Mouse (Mus musculus) neural tube, embryonic 15.5 days (tissue): ENCODE data around the gene Hoxa5. TPM values are rescaled to one million over a fixed set of nuclear protein-coding genes. Genes with fewer than 3 reads are reported as not detected.
A peak's percentile ranks its signal among the peaks of the same experiment; 100 is the strongest.

Experiments used
- ATAC-seq: fragments of 200-750 bp; cut with Nextera tagmentation; 2 replicates; pipeline ENCODE4 v1.8.0; 2017; ENCODE audit warnings: mild to moderate bottlenecking, moderate TSS enrichment, moderate library complexity; ENCODE audit not compliant: low FRiP score
- H3K27ac ChIP-seq: fragments of 300-500 bp; sonication (generic); replicated peaks from 2 replicates; pipeline ENCODE4 v1.5.1; 2015; ENCODE audit warnings: mild to moderate bottlenecking, inconsistent platforms
- H3K27me3 ChIP-seq: fragments of 300-500 bp; sonication (generic); replicated peaks from 2 replicates; pipeline ENCODE4 v1.6.1; 2015; ENCODE audit warnings: inconsistent platforms
- H3K36me3 ChIP-seq: fragments of 300-500 bp; sonication (generic); 2 replicates; pipeline ENCODE4 v1.6.1; 2015; ENCODE audit warnings: inconsistent platforms
- H3K4me1 ChIP-seq: fragments of 300-500 bp; sonication (generic); 2 replicates; pipeline ENCODE4 v1.6.1; 2015; ENCODE audit warnings: inconsistent platforms
- H3K4me2 ChIP-seq: fragments of 300-500 bp; sonication (generic); 2 replicates; pipeline ENCODE4 v1.6.1; 2015; ENCODE audit warnings: inconsistent platforms, mild to moderate bottlenecking, moderate library complexity
- H3K4me3 ChIP-seq: fragments of 300-500 bp; sonication (generic); replicated peaks from 2 replicates; pipeline ENCODE4 v1.5.1; 2015; ENCODE audit warnings: mild to moderate bottlenecking, inconsistent platforms
- H3K9ac ChIP-seq: fragments of 300-500 bp; sonication (generic); replicated peaks from 2 replicates; pipeline ENCODE4 v1.6.1; 2015; ENCODE audit warnings: mild to moderate bottlenecking, inconsistent platforms
- H3K9me3 ChIP-seq: fragments of 300-500 bp; sonication (generic); replicated peaks from 2 replicates; pipeline ENCODE4 v1.6.1; 2016; ENCODE audit warnings: inconsistent platforms
- WGBS: fragments of 180-500 bp; shearing (Covaris S2); methylation state at CpG from one replicate; pipeline ENCODE4 v1.1.7; 2015; ENCODE audit warnings: mixed read lengths; 5-methylcytosine and 5-hydroxymethylcytosine counted together
- polyA plus RNA-seq: library from polyadenylated mRNA; unstranded; fragments of >200 nt; fragmentation: Nextera tagmentation; extraction: Ambion mirVana; gene quantifications from 2 replicates; pipeline ENCODE4 v1.2.1, GENCODE M21; 2015

The Hoxa5 gene
- polyA plus RNA-seq, 1 experiment from 2014 or later: 73.9 TPM

DNA sequence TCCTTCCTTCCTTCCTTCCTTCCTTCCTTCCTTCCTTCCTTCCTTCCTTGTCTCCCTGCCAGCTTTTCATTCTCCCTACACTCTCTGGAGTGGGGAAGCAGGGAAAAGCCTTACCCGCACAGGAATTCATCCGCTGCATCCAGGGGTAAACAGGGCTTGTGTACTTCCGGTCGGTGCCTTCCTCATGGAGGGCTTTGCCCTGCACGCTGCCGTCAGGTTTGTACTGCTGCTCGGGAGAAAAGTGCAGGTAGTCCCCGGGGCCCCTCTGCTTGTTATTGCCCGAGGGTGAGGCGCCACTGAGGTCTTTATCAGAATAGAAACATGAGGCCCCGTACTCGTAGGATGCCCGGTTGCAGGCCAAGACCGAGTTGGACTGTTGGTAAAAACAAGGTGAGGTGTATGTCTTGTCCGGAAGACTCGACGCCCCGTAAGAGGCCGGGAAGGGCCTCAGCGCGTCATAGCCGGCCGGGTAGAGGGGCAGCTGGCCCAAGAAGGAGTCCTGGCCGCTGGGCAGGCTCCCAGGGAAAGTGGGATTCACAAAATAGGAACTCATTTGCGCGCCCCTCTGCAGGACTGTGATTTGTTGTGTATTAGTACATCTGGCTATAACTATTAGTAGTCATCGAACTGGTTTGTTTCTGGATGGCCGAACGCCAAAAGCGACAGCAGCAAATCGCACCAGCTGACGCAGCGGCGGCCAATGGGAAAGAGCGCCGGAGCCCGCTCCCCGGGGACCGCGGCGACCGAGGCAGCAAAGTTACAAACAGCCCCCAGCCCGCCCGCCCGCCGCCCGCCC lies 3.9 kb upstream of the Hoxa5 start, which contains the start of gene Hoxa6:
TSS of gene Hoxa6 (minus strand) at position 651 of the 796 bp plus-strand sequence.
- Histone ChIP-seq H3K27ac (peak within 1 kb of the TSS; percentile 89), H3K9me3 (no peaks in the 10 kb centered on the region), H3K4me2 (peak within 1 kb of the TSS; percentile 85), H3K36me3 (0 out of 2 replicates have a peak, but pooled peaks cover 3% of the 10 kb centered on the region), H3K4me1 (peaks cover 71% of the 10 kb centered on the region), H3K4me3 (peak within 1 kb of the TSS; percentile 81), H3K27me3 (no peaks in the 10 kb centered on the region), H3K9ac (peak within 1 kb of the TSS; percentile 63)
- under 1% methylated on average over 47 of the region's 47 CpGs for WGBS
- 0 out of 2 replicates have a peak, but pooled peaks have one; percentile 9 for ATAC-seq

DNA sequence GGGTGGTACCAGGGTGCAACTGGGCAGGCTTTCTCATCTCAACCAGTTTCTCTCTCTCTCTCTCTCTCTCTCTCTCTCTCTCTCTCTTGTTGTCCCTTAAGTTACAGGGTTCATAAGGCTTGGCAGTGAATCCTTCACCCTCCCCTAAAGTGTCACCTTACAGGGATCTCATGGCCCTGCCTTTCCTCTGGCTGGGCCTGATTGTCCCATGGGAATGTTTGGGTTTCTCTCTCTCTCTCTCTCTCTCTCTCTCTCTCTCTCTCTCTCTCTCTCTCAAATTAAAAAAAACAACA lies 3.2 kb upstream of the Hoxa5 start:
- Histone ChIP-seq H3K9me3 (no peaks in the 10 kb centered on the region), H3K27me3 (no peaks in the 10 kb centered on the region), H3K4me2 (peak overlapping the region; percentile 85), H3K36me3 (0 out of 2 replicates have a peak, but pooled peaks cover 4% of the 10 kb centered on the region), H3K9ac (peak overlapping the region; percentile 32), H3K4me1 (peaks cover 78% of the 10 kb centered on the region), H3K27ac (peak overlapping the region; percentile 79), H3K4me3 (peak overlapping the region; percentile 81)
- no peak for ATAC-seq

DNA sequence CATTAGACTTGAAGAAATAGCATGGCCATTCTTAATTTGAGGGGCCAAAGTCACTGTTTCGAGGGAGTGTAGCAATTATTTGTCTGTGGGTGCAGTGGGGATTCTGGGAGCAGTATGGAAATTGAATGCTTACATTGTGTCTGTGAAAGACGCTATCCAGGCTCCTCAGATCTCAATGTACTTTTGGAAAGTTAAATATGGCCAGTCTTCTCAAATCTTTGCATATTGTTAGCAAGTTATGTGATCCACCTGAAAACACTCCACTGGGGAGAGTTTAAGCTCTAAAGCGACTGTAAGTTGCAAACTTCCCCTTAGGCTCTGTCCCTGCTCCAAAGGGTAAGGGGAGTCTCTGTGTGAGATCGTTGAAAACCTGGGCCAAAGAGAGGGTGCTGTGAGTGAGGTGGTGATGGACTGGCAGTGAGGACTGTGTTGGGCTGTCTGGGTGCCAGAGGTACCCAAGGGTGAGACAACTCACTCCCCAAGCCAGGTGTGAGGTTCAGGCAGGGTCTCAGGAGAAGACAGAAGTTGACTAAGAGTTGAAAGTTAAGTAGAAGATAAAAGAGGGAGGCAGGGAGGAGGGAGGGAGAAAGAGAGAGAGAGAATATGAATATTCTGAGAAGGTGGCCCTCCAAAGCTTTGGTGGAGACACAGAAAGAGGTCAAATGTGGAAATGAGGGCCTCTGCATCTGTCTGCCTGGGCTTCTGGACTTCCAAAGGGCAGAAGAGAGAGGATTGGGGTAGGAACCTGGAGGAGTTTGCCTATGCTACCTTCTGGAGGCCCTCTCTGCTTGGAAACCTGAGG lies 2.7 kb upstream of the Hoxa5 start:
- Histone ChIP-seq H3K4me1 (peaks cover 82% of the 10 kb centered on the region), H3K36me3 (peaks cover 8% of the 10 kb centered on the region; the same call in 1 of the 2 replicates), H3K27me3 (no peaks in the 10 kb centered on the region), H3K9ac (peak overlapping the region; percentile 32), H3K4me2 (peak overlapping the region; percentile 85), H3K27ac (peak overlapping the region; percentile 79), H3K9me3 (no peaks in the 10 kb centered on the region), H3K4me3 (peak overlapping the region; percentile 81)
- WGBS: 10% methylated on average over 4 of the region's 4 CpGs
- no peak for ATAC-seq

DNA sequence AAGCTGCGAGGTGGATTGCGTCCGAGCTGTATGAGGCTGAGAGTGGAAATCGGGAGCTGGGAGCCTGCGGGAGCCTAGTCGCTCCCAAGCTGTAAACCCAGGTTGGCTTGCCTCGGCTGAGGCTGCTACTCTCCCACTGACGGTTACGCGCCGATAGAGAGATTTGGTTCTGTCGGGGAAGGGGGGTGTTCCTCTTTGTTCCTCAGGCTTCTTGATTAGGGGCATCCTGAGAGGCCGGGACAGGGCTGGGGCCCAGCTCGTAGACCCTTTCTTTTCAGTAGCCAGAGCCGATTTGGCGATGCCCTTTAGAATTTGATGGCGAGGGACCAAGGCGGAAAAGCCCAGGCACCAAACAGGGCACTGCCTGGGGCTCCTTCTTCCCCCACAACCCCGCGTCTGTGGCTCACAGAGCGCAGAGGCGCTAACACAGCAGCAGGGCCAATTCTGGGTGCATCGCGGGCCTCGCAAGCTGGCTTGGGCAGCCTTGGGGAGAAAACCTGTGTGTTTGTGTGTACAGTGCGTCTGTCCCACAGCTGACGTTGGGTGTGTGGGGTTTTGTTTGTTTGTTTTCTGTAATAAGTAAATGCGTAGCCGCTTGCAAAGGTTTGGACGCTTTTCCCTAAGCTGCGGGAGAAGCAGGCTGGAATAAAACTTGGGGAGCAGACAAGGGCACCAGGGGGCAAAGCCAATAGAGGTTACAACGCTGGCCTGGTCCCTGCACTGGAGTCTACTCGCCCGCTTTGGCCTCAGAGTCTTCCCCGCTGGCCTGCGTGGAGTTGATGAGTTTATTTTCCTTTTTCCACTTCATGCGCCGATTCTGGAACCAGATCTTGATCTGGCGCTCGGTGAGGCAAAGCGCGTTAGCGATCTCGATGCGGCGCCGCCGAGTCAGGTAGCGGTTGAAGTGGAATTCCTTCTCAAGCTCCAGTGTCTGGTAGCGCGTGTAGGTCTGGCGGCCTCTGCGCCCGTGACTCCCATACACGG lies 1.5 kb upstream of the Hoxa5 start:
- Histone ChIP-seq H3K9ac (peak overlapping the region; percentile 36), H3K36me3 (peaks cover 11% of the 10 kb centered on the region; the same call in 1 of the 2 replicates), H3K4me3 (peak overlapping the region; percentile 81), H3K9me3 (no peaks in the 10 kb centered on the region), H3K27ac (peak overlapping the region; percentile 79), H3K4me1 (peaks cover 91% of the 10 kb centered on the region), H3K27me3 (no peaks in the 10 kb centered on the region), H3K4me2 (peak overlapping the region; percentile 85)
- no peak for ATAC-seq
- WGBS: 5% methylated on average over 55 of the region's 55 CpGs

DNA sequence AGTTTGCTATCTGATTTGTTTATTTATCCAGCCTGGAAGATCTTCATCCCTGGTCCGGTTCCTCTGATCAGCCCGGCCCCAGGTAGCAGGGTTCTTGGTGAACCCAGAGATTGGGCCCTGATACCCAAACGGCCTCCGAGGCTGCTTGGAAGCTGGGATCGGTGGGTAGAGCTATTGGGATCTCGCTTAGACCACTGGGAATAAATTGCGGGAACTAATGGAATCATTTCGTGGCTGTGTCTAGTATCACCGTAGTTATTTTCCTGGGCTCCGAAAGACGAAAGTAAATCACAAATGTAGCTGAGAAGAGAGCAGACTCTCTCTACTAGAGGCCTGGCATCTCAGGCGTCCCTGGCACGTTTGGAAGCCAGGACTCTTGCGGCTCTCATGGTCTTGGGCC lies 834 bp upstream of the Hoxa5 start:
- peaks cover 11% of the 10 kb centered on the region; the same call in 1 of the 2 replicates for H3K36me3 ChIP-seq
- H3K27me3 ChIP-seq: no peaks in the 10 kb centered on the region
- 11% methylated on average over 14 of the region's 14 CpGs for WGBS
- H3K4me3 ChIP-seq: peak overlapping the region; percentile 81
- no peak for ATAC-seq
- peak overlapping the region; percentile 85 for H3K4me2 ChIP-seq
- H3K9ac ChIP-seq: peak overlapping the region; percentile 36
- no peaks in the 10 kb centered on the region for H3K9me3 ChIP-seq
- peaks cover 97% of the 10 kb centered on the region for H3K4me1 ChIP-seq
- peak overlapping the region; percentile 79 for H3K27ac ChIP-seq

DNA sequence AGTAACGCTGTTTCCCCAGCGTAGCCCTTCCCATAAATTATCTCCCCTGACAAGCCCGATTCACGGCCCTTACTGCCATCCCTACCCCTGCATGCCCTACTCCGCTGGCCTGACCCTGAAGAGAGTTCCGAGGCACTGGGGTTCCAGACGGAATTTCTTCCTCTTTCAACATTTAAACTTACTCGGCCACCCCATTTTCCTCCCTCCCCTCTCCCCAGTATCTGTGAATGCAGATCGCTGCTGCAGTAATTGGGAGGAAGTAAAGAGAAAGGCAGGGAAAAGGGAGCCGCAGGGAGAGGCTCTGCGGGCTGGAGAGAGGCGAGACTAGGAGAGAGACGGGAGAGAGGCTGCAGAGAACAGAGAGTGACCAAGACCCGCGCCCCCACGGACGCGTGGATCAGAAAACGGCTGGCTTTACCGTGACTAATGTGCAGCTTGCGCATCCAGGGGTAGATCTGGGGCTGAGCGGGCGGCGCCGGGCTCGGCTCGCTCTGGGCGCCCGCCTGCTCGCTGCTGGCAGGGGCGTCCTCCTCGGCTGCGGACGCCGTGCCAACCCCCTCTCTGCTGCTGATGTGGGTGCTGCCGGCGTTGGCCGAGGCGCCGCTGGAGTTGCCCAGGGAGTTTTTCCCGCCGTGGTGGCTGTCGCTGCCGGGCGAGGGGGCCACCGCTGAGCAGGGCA lies 877 bp downstream of the Hoxa5 start:
- H3K4me3 ChIP-seq: peak overlapping the region; percentile 81
- H3K27me3 ChIP-seq: no peaks in the 10 kb centered on the region
- peak overlapping the region; percentile 85 for H3K4me2 ChIP-seq
- H3K36me3 ChIP-seq: peaks cover 11% of the 10 kb centered on the region; the same call in 1 of the 2 replicates
- peaks cover 87% of the 10 kb centered on the region for H3K4me1 ChIP-seq
- H3K9ac ChIP-seq: peak overlapping the region; percentile 70
- peak overlapping the region; percentile 79 for H3K27ac ChIP-seq
- 3% methylated on average over 46 of the region's 46 CpGs for WGBS
- H3K9me3 ChIP-seq: no peaks in the 10 kb centered on the region
- ATAC-seq: no peak

DNA sequence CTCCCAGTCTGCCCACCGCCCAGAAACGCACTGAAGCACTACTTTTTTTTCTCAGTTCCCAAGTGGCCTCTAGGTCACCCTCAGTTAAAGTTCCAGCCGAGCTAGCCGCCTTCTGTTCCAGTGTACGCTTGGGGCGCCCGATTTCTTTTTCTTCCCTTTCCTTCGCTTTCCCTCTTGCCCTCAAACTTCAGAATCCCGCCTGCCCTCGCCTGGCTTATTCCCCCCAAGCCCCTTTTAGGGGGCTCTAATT lies 1.3 kb downstream of the Hoxa5 start:
- Histone ChIP-seq H3K27me3 (no peaks in the 10 kb centered on the region), H3K9me3 (no peaks in the 10 kb centered on the region), H3K4me3 (peak overlapping the region; percentile 81), H3K4me1 (peaks cover 84% of the 10 kb centered on the region), H3K36me3 (peaks cover 11% of the 10 kb centered on the region; the same call in 1 of the 2 replicates), H3K4me2 (peak overlapping the region; percentile 85), H3K9ac (peak overlapping the region; percentile 70), H3K27ac (peak overlapping the region; percentile 79)
- WGBS: 7% methylated on average over 10 of the region's 10 CpGs
- no peak for ATAC-seq

DNA sequence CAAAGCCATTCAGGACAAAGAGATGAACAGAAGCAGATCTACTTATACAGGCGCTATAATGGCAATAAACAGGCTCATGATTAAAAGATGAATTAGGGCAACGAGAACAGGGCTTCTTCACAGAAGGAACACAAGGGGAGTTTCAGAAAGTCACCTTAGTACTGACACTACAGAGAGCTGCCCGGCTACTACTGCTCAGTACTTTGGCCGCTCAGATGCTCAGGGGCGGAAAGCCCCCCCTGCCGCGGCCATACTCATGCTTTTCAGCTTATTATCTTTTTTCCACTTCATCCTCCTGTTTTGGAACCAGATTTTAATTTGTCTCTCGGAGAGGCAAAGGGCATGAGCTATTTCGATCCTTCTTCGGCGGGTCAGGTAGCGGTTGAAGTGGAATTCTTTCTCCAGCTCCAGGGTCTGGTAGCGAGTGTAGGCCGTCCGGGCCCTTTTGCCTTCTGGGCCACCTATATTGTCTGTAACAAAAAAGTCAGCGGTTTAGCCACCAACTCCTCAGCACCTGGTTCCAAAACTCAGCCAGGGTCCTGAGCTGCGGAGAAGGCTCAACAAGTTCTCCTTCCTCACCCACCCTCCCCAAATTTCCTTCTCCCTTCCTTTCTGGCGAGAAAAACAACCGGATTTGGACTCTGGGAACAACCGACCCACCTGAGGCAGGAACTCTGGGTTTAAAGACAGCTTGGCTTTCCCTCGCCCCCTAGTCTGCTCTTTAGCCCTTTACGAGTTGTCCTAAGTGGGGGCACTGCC lies 1.8 kb downstream of the Hoxa5 start:
- Histone ChIP-seq H3K4me1 (peaks cover 84% of the 10 kb centered on the region), H3K36me3 (peaks cover 11% of the 10 kb centered on the region; the same call in 1 of the 2 replicates), H3K4me2 (peak overlapping the region; percentile 85), H3K27me3 (no peaks in the 10 kb centered on the region), H3K9ac (peak overlapping the region; percentile 70), H3K27ac (peak overlapping the region; percentile 79), H3K9me3 (no peaks in the 10 kb centered on the region), H3K4me3 (peak overlapping the region; percentile 81)
- no peak for ATAC-seq
- WGBS: 15% methylated on average over 22 of the region's 22 CpGs

DNA sequence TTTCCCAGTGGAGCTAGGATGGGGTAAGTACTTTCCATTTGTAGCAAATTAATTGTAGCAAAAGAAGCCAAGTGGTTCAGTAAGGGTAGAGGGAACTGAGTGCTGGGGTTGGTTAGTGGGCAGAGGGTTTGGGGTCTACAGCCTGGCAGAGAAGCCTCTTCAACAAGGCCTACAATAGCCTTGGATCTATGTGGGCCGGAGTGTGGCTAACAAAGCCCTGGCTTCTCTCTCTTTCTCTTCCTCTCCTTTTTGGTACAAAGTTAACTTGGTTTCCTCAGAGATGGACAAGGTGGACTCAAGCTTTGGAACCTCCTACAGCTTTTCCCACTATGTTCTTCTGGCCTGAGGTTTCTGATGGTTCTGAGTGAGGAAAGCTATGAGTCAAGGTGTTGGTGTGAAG lies 3.1 kb downstream of the Hoxa5 start:
- Histone ChIP-seq H3K36me3 (peaks cover 11% of the 10 kb centered on the region; the same call in 1 of the 2 replicates), H3K27me3 (no peaks in the 10 kb centered on the region), H3K4me3 (0 out of 2 replicates have a peak overlapping the region, but pooled peaks have one; percentile 3), H3K9me3 (no peaks in the 10 kb centered on the region), H3K4me2 (peak overlapping the region; percentile 85), H3K27ac (peak overlapping the region; percentile 76), H3K4me1 (peaks cover 84% of the 10 kb centered on the region), H3K9ac (peak overlapping the region; percentile 34)
- no peak for ATAC-seq
- WGBS: 15% methylated on average over 1 of the region's 1 CpGs

DNA sequence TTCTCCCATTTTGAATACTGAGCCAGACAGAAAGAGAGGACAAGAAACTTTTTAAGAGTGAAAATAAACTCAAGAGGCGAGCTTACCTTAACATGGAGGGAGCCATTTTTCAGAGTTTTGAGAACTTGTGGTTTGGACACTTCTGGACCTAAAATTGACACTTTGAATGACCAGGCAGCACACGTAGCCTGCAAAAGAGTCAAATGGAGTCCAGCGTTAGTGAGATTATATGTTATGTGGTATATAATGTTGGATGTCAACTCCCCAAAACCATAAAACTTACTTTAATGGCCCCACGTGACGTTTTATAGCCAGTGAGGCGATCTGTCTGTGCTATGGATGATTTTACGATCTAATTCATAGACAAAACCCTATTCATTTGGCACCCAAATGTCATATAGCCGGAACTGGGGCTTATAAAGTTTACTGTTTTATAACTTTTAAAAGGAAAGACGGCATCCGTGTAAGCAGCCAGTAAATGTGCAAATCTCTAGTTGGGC lies 3.6 kb downstream of the Hoxa5 start:
- H3K9ac ChIP-seq: peak overlapping the region; percentile 34; the same call in 1 of the 2 replicates

More for the DNA sequence above, 3.6 kb downstream of the Hoxa5 start:
- H3K36me3 ChIP-seq: peaks cover 8% of the 10 kb centered on the region; the same call in 1 of the 2 replicates
- H3K27ac ChIP-seq: peak overlapping the region; percentile 76
- no peaks in the 10 kb centered on the region for H3K9me3 ChIP-seq
- H3K4me1 ChIP-seq: peaks cover 84% of the 10 kb centered on the region
- no peak for ATAC-seq
- WGBS: 11% methylated on average over 10 of the region's 10 CpGs
- H3K4me2 ChIP-seq: peak overlapping the region; percentile 85
- 0 out of 2 replicates have a peak overlapping the region, but pooled peaks have one; percentile 3 for H3K4me3 ChIP-seq
- no peaks in the 10 kb centered on the region for H3K27me3 ChIP-seq
